Mouse (Mus musculus): Measurements from ENCODE around the gene Znrf1. TPM values are rescaled to one million over a fixed set of nuclear protein-coding genes. Genes with fewer than 3 reads are reported as not detected.

Gene Znrf1
- polyA plus RNA-seq (2017; shearing (Covaris generic)) = 18.3 TPM

DNA sequence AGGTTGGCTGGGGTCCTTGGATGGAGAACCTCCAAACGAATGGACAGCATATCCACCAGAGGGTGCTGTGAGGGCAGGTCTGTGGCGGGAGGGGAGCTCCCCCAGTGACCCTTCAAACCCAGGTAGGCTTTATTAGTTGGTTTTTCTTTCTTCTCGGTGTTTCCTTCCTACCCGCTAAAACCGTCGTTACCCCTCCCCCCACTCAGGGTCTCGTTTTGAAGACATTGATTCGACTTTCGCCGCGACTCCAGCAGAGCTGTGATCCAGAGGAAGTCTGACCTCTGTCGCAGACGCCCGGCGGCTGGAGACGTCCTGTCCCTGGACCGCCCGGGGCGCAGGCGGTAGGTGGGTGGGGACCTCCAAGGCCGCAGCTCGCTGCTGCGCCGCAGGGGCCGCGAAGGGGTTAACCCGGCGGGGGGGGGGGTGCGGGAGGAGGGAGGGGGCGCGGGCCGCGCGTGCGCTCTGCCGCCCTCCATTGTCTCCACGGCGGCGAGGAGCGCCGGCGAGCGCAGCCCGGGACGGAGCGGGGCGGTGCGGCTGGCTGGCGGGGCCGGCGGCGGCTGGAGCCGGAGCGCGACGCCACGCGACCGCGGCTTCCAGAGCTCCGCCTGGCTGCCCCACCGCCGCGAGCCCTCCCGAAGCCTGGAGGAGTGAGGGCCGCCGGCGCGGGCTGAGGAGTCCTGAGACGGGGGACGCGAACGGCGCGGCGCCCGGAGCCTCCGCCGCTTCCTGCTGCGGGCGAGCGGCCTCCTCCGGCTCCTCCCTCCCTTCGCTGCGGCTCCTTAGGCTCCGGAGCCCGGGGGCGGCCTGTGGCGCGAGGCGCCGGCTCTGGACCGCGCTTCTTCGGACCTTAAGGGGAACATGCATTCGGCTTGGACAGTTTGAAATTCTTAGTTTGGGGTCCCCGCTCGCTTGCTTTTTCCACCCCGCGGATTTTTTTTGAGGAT, at the start of gene Znrf1:
Gene Znrf1 (plus strand): TSS at position 67 of the 947 bp plus-strand sequence.

DNA sequence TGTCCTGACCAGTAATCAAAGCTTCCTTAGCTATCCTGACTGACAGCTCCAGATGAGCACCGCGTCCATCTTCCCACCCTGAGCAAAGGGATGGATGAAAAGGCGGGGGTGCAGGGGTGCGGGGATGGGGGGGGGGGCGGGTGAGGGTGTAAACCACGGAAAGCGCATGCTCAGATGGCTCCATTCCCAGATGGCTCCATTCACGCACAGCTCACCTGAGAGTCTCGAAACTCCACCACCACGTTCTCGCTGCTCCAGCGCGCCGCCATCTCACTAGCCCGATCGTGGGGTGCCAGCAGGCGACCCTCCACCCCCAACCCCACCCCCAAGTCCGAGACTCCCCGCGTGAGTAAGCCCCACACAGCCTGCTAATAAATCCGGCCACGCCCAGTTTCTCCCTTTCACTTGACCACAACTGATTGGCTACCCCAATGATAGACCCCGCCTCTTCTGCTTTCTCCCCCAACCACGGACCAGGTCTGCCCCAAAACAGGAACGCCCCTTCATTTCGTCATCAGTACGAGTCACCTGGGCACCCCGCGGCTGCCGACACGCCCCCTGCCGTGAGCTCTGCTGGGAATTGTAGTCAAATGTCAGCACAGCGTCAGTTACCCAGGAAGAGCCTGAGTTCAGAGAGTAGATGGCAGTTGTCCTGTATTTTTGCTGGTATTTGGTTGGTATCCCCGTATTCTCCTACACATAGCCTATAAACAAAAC, 14.0 kb upstream of the Znrf1 start, which contains the start of gene Wdr59:
Gene Wdr59 (minus strand): TSS at position 380 of the 717 bp plus-strand sequence.

DNA sequence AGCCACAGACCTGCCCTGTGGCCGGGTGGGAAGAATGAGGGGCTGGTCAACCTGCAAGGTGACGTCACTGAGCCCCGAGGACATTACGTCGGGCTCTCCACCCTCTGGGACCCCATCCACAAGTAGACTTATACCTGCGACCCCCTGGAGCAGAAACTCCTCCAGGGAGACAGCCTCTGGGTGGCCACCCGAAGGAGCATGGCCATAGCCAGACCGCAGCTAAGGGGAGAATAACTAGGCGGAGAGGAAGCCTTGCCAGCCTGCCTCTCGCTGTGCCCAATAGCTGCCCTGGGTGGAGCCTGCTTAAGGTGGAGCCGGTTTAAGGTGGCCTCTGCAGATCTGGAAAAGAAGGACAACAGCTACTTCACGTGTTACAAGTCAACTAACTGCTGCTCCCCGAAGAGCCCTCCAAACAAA, 94.2 kb downstream of the Znrf1 start, which contains the start of gene Ldhd:
Gene Ldhd (minus strand): TSS at position 270 of the 417 bp plus-strand sequence.

DNA sequence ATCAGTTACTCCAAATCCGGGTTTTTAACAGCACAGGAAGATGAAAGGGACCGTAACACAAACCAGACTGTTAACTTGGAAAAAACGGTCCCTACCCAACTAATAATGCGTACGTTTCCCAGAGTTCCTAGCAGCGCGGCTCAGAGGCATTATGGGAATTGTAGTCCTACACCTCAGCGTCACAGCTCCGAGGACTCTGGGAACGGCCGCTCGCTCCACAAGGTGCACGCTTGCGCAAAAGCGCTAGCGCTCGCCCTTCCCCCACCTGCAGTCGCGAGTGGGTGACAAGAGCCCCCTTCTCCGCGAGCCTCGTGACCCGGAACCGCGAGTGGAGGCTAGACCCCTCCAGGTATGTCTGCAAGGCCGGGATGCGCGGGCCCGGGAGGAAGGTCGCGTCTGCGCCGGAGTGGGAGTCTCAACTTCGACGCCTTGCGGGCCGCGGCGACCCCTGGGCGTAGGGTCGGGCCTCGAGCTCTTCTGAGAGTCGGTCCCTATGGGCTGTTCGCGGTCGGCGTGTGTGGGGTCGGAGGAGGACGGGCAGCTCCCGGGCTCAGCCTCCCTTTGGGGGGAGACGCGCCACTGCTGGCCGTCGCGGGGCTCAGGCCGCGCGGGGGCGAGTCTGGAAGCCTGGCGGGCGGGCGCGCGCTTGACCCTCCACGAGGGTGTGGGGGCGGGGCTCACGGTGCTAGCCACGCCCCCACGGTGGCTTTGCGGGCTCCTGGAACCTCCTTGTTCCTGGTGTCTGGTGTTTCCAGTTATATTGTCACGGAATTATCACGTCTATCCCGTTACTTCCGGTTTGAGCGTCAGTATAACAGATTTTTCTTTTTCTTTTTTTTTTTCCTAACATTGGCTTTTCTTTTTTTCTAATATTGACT, 107.6 kb downstream of the Znrf1 start, which contains the start of gene Zfp1:
Gene Zfp1 (plus strand): TSS at position 138 of the 878 bp plus-strand sequence.

Other genes with a start within 250 kb of the Znrf1 start
- 56.2 TPM for gene Rfwd3, start 235.9 kb upstream of the Znrf1 start, polyA plus RNA-seq (2017; shearing (Covaris generic))
- gene Mlkl, start 197.9 kb upstream of the Znrf1 start, polyA plus RNA-seq (2017; shearing (Covaris generic)) = 5.4 TPM
- gene Fa2h, start 142.3 kb upstream of the Znrf1 start, polyA plus RNA-seq (2017; shearing (Covaris generic)) = not detected
- 7.3 TPM for gene Wdr59, start 14.0 kb upstream of the Znrf1 start, polyA plus RNA-seq (2017; shearing (Covaris generic))
- gene Ldhd, start 94.3 kb downstream of the Znrf1 start, polyA plus RNA-seq (2017; shearing (Covaris generic)) = 1.5 TPM
- 40.9 TPM for gene Zfp1, start 107.3 kb downstream of the Znrf1 start, polyA plus RNA-seq (2017; shearing (Covaris generic))
- gene Ctrb1, start 154.9 kb downstream of the Znrf1 start, polyA plus RNA-seq (2017; shearing (Covaris generic)) = not detected
- gene Bcar1, start 207.7 kb downstream of the Znrf1 start, polyA plus RNA-seq (2017; shearing (Covaris generic)) = 0.23 TPM

Measured in activated CD4-positive, CD25-positive, alpha-beta regulatory T cell, adult 9 weeks (primary cell).